Mouse (Mus musculus) megakaryocyte progenitor cell, adult 5-6 weeks (primary cell): ENCODE measurements around the gene Spdl1. TPM values are rescaled to one million over a fixed set of nuclear protein-coding genes. Genes with fewer than 3 reads are reported as not detected.

Source experiments
- ATAC-seq: replicated peaks from 2 replicates; pipeline ENCODE4 v1.8.0; 2016; ENCODE audit warnings: mild to moderate bottlenecking, moderate TSS enrichment, inconsistent platforms; ENCODE audit not compliant: poor library complexity
- total RNA-seq, 2 experiments: library from RNA; stranded (forward) in 1 of 2; stranded (reverse) in 1 of 2; fragments of 157-497, 149-512 nt in 1 of 2; fragments of 200-1000 nt in 1 of 2; gene quantifications; 2 replicates each; pipeline versions ENCODE4 v1.2.3 to v1.2.4; 2015 to 2017

The Spdl1 gene
- total RNA-seq, 2 experiments from 2014 or later, result 26.8 to 39.5 TPM

- ATAC-seq, result peak; percentile 62
These were observed 71.3 kb downstream of the Spdl1 start for GRCm38 (mm10) chr11:34762125-34762524.

GRCm38 (mm10) chr11:34759582-34759981 lies 73.9 kb downstream of the Spdl1 start:
- ATAC-seq, result no peak

Other genes with a start within 250 kb of the Spdl1 start
- 78.5 and 83.5 TPM in 2 replicates for gene Dock2, start 49.7 kb downstream of the Spdl1 start, total RNA-seq (2015)
- 100 and 105 TPM in 2 replicates for gene Dock2, start 49.7 kb downstream of the Spdl1 start, total RNA-seq (2017)